In the genomic region with DNA sequence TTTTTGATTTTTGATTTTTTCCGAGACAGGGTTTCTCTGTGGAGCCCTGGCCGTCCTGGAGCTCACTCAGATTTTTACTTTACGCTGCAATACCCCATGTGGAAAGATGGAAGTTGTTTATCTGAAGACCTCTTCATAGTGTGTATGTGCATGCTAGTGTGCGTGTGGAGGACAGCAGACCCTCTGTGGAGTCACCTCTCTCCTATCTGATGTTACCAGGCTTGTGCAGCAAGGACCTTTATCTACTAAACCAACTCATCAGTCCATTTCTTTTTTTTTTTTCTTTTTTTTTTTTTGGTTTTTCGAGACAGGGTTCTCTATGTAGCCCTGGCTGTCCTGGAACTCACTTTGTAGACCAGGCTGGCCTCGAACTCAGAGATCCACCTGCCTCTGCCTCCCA, we compare ENCODE assay signal across 36 mouse cellular contexts. TPM values are rescaled to one million over a fixed set of nuclear protein-coding genes. Genes with fewer than 3 reads are reported as not detected.
A peak's percentile ranks its signal among the peaks of the same experiment; 100 is the strongest.
DNase-seq lines count a peak whose midpoint lies in the region; ATAC-seq and TF ChIP-seq lines count a peak whose summit lies in the region.
"Had no signal": no experiment of that assay in that cellular context is flagged by ENCODE, and none has a peak within 500 bp of the region (broad histone marks: within the 10 kb centered on the region; RNA-seq: fewer than 3 reads in every experiment).

No protein-coding gene starts in this region.

- no peak overlapping the region for H3K4me3 ChIP-seq in G1E (ENCODE audit: low read depth, low read length)
- H3K4me3 ChIP-seq in liver, embryonic 11.5 days (ENCODE audit: low read depth, low read length), result no peak overlapping the region
- no peak overlapping the region for H3K4me3 ChIP-seq in liver, embryonic 14.5 days (ENCODE audit: insufficient read depth in 1 of 2, low read depth in 2 of 2, low read length in 2 of 2)
- no peak overlapping the region for H3K4me3 ChIP-seq in kidney, embryonic 16.5 days (ENCODE audit: low read length)
- H3K4me3 ChIP-seq: embryonic facial prominence, embryonic 12.5 days; embryonic facial prominence, embryonic 15.5 days; gastrocnemius, adult 2 months; heart, adult 2 months; heart, embryonic 10.5 days; heart, embryonic 13.5 days had no signal

- no peak overlapping the region for H3K27ac ChIP-seq in liver, embryonic 11.5 days (ENCODE audit: low read depth, low read length)
- no peak overlapping the region for H3K27ac ChIP-seq in liver, embryonic 14.5 days
- H3K27ac ChIP-seq in kidney, embryonic 16.5 days (ENCODE audit: low read length), result no peak overlapping the region
- H3K27ac ChIP-seq: embryonic facial prominence, embryonic 12.5 days; embryonic facial prominence, embryonic 15.5 days; gastrocnemius, adult 2 months; heart, adult 2 months; heart, embryonic 10.5 days; heart, embryonic 13.5 days; hindbrain, embryonic 14.5 days had no signal

- no peak overlapping the region for H3K9ac ChIP-seq in liver, embryonic 11.5 days (ENCODE audit: low read depth, low read length)
- H3K9ac ChIP-seq in liver, embryonic 14.5 days (replicated peaks), result no peak overlapping the region; the same call in 1 of the 2 replicates
- H3K9ac ChIP-seq in kidney, embryonic 16.5 days (replicated peaks; ENCODE audit: low read length), result no peak overlapping the region
- H3K9ac ChIP-seq: embryonic facial prominence, embryonic 12.5 days; embryonic facial prominence, embryonic 15.5 days; forebrain, postnatal 0 days; heart, embryonic 13.5 days; hindbrain, embryonic 14.5 days had no signal

- no peak for DNase-seq in G1E (ENCODE audit: low spot score)
- DNase-seq in liver, embryonic 11.5 days (ENCODE audit: low spot score), result no peak
- DNase-seq in liver, embryonic 14.5 days (ENCODE audit: low read depth in 3 of 3, low spot score in 3 of 3), result no peak
- DNase-seq in thymus, postnatal 0 days (ENCODE audit: low spot score), result no peak
- no peak for DNase-seq in left cerebral cortex, postnatal 36 days (ENCODE audit: low spot score in 2 of 2)
- DNase-seq: adrenal gland, adult 2 months; adrenal gland, postnatal 14 days; cerebellum, adult 11 months; cerebellum, adult 2 months; cerebellum, adult 9-11 months; cerebellum, postnatal 25 days; forebrain, postnatal 0 days; gastrocnemius, adult 2 months; gastrocnemius, postnatal 14 days; heart, adult 2 months; heart, postnatal 14 days; heart, postnatal 4 days had no signal

- no peaks in the 10 kb centered on the region for H3K9me3 ChIP-seq in G1E (replicated peaks)
- H3K9me3 ChIP-seq in liver, embryonic 11.5 days (ENCODE audit: control insufficient read depth, low read length), result no peaks in the 10 kb centered on the region
- no peaks in the 10 kb centered on the region for H3K9me3 ChIP-seq in liver, embryonic 14.5 days (ENCODE audit: control insufficient read depth, low read length)
- H3K9me3 ChIP-seq in kidney, embryonic 16.5 days (ENCODE audit: low read length), result no peaks in the 10 kb centered on the region
- H3K9me3 ChIP-seq: embryonic facial prominence, embryonic 12.5 days; embryonic facial prominence, embryonic 15.5 days; heart, embryonic 10.5 days; heart, embryonic 13.5 days had no signal

- no peaks in the 10 kb centered on the region for H3K27me3 ChIP-seq in G1E (ENCODE audit: insufficient read depth, low read length)
- no peaks in the 10 kb centered on the region for H3K27me3 ChIP-seq in liver, embryonic 11.5 days (replicated peaks; ENCODE audit: control insufficient read depth, insufficient read depth, low read length)
- no peaks in the 10 kb centered on the region for H3K27me3 ChIP-seq in liver, embryonic 14.5 days (ENCODE audit: control insufficient read depth, insufficient read depth, low read length)
- H3K27me3 ChIP-seq in kidney, embryonic 16.5 days (ENCODE audit: insufficient read depth, low read length), result no peaks in the 10 kb centered on the region
- H3K27me3 ChIP-seq: embryonic facial prominence, embryonic 12.5 days; embryonic facial prominence, embryonic 15.5 days; heart, embryonic 13.5 days had no signal

- H3K4me2 ChIP-seq in liver, embryonic 11.5 days, result no peak overlapping the region
- no peak overlapping the region for H3K4me2 ChIP-seq in liver, embryonic 14.5 days (ENCODE audit: low read depth)
- H3K4me2 ChIP-seq in kidney, embryonic 16.5 days (replicated peaks; ENCODE audit: low read depth, low read length), result no peak overlapping the region
- H3K4me2 ChIP-seq: embryonic facial prominence, embryonic 12.5 days; embryonic facial prominence, embryonic 15.5 days; heart, embryonic 13.5 days; hindbrain, embryonic 14.5 days had no signal

- H3K4me1 ChIP-seq in G1E (ENCODE audit: insufficient read depth, low read depth, low read length), result peaks cover 27% of the 10 kb centered on the region
- H3K4me1 ChIP-seq in liver, embryonic 11.5 days (replicated peaks; ENCODE audit: control insufficient read depth, insufficient read depth, low read length), result peaks cover 5% of the 10 kb centered on the region
- H3K4me1 ChIP-seq in liver, embryonic 14.5 days (replicated peaks; ENCODE audit: control insufficient read depth in 2 of 2, insufficient read depth in 2 of 2, low read length in 1 of 2), result peaks cover 10 to 15% of the 10 kb centered on the region in 2 experiments
- H3K4me1 ChIP-seq in kidney, embryonic 16.5 days (ENCODE audit: insufficient read depth, low read length), result no peaks in the 10 kb centered on the region
- H3K4me1 ChIP-seq: embryonic facial prominence, embryonic 12.5 days; embryonic facial prominence, embryonic 15.5 days; heart, embryonic 10.5 days had no signal

- peak; percentile 63 for ATAC-seq in G1E (ENCODE audit: extremely low read depth, insufficient number of reproducible peaks, low FRiP score, poor library complexity, severe bottlenecking)
- peak; percentile 92 for ATAC-seq in liver, embryonic 11.5 days (replicated peaks; ENCODE audit: low FRiP score)
- ATAC-seq in liver, embryonic 14.5 days (ENCODE audit: insufficient read depth), result peak; percentile 79
- peak; percentile 74 for ATAC-seq in megakaryocyte progenitor cell, adult 5-6 weeks (replicated peaks; ENCODE audit: poor library complexity)
- ATAC-seq in monocyte, adult 5-6 weeks (replicated peaks; ENCODE audit: insufficient number of reproducible peaks, low FRiP score, low TSS enrichment, poor library complexity, severe bottlenecking), result no peak
- ATAC-seq in kidney, embryonic 16.5 days (ENCODE audit: low FRiP score, low TSS enrichment), result no peak
- ATAC-seq: CD4-positive, CD25-positive, alpha-beta regulatory T cell, adult 4 months; forebrain, embryonic 14.5 days; forebrain, postnatal 0 days had no signal

- WGBS in liver, embryonic 11.5 days, result 54% methylated on average over 6 of the region's 6 CpGs
- WGBS in liver, embryonic 14.5 days (ENCODE audit: insufficient replicate concordance), result 30% methylated on average over 6 of the region's 6 CpGs
- WGBS in kidney, embryonic 16.5 days, result 93% methylated on average over 6 of the region's 6 CpGs

- peak; percentile 34; the same call in 1 of the 2 replicates for TF ChIP-seq EP300 in liver, embryonic 14.5 days (IDR thresholded peaks at IDR 0.05; ENCODE audit: low read depth)

- no peak for TF ChIP-seq CTCF in G1E (IDR thresholded peaks at IDR 0.05; ENCODE audit: low read depth, low read length)
- TF ChIP-seq CTCF in liver, embryonic 14.5 days (IDR thresholded peaks at IDR 0.05; ENCODE audit: low read depth), result no peak

- H3K36me3 ChIP-seq in G1E (replicated peaks), result peaks cover 16% of the 10 kb centered on the region
- H3K36me3 ChIP-seq in liver, embryonic 11.5 days (ENCODE audit: control insufficient read depth, insufficient read depth, low read length), result no peaks in the 10 kb centered on the region
- H3K36me3 ChIP-seq in liver, embryonic 14.5 days (replicated peaks; ENCODE audit: control insufficient read depth, insufficient read depth, low read depth), result no peaks in the 10 kb centered on the region
- H3K36me3 ChIP-seq in kidney, embryonic 16.5 days (ENCODE audit: insufficient read depth, low read length), result no peaks in the 10 kb centered on the region
- H3K36me3 ChIP-seq: embryonic facial prominence, embryonic 12.5 days; embryonic facial prominence, embryonic 15.5 days had no signal

- intact Hi-C loops in left cerebral cortex, postnatal 36 days (cut with DNase I), result no loop called here

RNA-seq across cellular contexts. Expression of a gene that starts 28.3 kb away (rescaled TPM):
- total RNA-seq in G1E (2014; fragmentation: Nextera tagmentation) (56.1 and 68.9 TPM in 2 replicates), G1E (2017) (81.4 and 81.9 TPM in 2 replicates)
- polyA plus RNA-seq in G1E (2012), result 21.7 and 26.4 TPM in 2 replicates
- polyA plus RNA-seq in liver, embryonic 11.5 days (2014; fragmentation: Nextera tagmentation; extraction: Ambion mirVana), result 25.6 and 30.7 TPM in 2 replicates
- polyA plus RNA-seq in liver, embryonic 14.5 days (2012; rRNA removed), result 18.0 and 20.3 TPM in 2 replicates
- 24.3 and 27.2 TPM in 2 replicates for polyA plus RNA-seq in liver, embryonic 14.5 days (2014; fragmentation: Nextera tagmentation; extraction: Ambion mirVana)
- 31.2 and 32.4 TPM in 2 replicates for total RNA-seq in megakaryocyte progenitor cell, adult 5-6 weeks (2015)
- total RNA-seq in megakaryocyte progenitor cell, adult 5-6 weeks (2017), result 54.5 and 59.0 TPM in 2 replicates
- 89.9 to 98.0 TPM (median 96.8 TPM) in 3 replicates for total RNA-seq in monocyte, adult 5-6 weeks (2017)
- 27.1 and 27.4 TPM in 2 replicates for polyA plus RNA-seq in kidney, embryonic 16.5 days (2015; fragmentation: Nextera tagmentation; extraction: Ambion mirVana)
- polyA plus RNA-seq in thymus, postnatal 0 days (2015; fragmentation: Nextera tagmentation; extraction: Ambion mirVana), result 23.4 and 23.6 TPM in 2 replicates
- total RNA-seq in left cerebral cortex, postnatal 36 days (2021), result 10 to 100 TPM; 69.0 to 73.5 TPM

RNA-seq across cellular contexts. Expression of a gene that starts 53.5 kb away (rescaled TPM):
- total RNA-seq in G1E (2014; fragmentation: Nextera tagmentation) (not detected in 2 replicates), G1E (2017) (not detected in 2 replicates)
- polyA plus RNA-seq in G1E (2012), result not detected in 2 replicates
- not detected in 2 replicates for polyA plus RNA-seq in liver, embryonic 11.5 days (2014; fragmentation: Nextera tagmentation; extraction: Ambion mirVana)
- polyA plus RNA-seq in liver, embryonic 14.5 days (2012; rRNA removed), result not detected in 2 replicates
- not detected in 2 replicates for polyA plus RNA-seq in liver, embryonic 14.5 days (2014; fragmentation: Nextera tagmentation; extraction: Ambion mirVana)
- total RNA-seq in megakaryocyte progenitor cell, adult 5-6 weeks (2015), result not detected in 2 replicates
- not detected in 2 replicates for total RNA-seq in megakaryocyte progenitor cell, adult 5-6 weeks (2017)
- total RNA-seq in monocyte, adult 5-6 weeks (2017), result not detected in 3 replicates
- polyA plus RNA-seq in kidney, embryonic 16.5 days (2015; fragmentation: Nextera tagmentation; extraction: Ambion mirVana), result not detected in 2 replicates
- polyA plus RNA-seq in thymus, postnatal 0 days (2015; fragmentation: Nextera tagmentation; extraction: Ambion mirVana), result not detected in 2 replicates
- total RNA-seq in left cerebral cortex, postnatal 36 days (2021), result not detected
- total RNA-seq: adrenal gland, adult 2 months; adrenal gland, postnatal 14 days; adrenal gland, postnatal 4 days; common myeloid progenitor, adult 5-6 weeks; ES-E14; forebrain, postnatal 0 days; gastrocnemius, adult 2 months; gastrocnemius, postnatal 14 days; granulocyte monocyte progenitor cell, adult 5-6 weeks; heart, adult 2 months; heart, postnatal 14 days; heart, postnatal 4 days had no signal
- polyA plus RNA-seq: adrenal gland, adult 2 months; C2C12; CD4-positive, CD25-positive, alpha-beta regulatory T cell, adult 4 months; cerebellum, adult 2 months; embryonic facial prominence, embryonic 12.5 days; embryonic facial prominence, embryonic 15.5 days; forebrain, embryonic 11.5 days; forebrain, embryonic 14.5 days; forebrain, postnatal 0 days; frontal cortex, adult 2 months; heart, adult 2 months; heart, embryonic 10.5 days; heart, embryonic 13.5 days; heart, embryonic 16.5 days; hindbrain, embryonic 11.5 days; hindbrain, embryonic 14.5 days had no signal

Comparison
In these comparisons a context has a peak if more than half of its experiments do, and no peak if none do; other contexts are left out.
1. ATAC-seq: peak in G1E (single experiment), liver, embryonic 11.5 days (single experiment), liver, embryonic 14.5 days (single experiment) and megakaryocyte progenitor cell, adult 5-6 weeks (single experiment); none in monocyte, adult 5-6 weeks (single experiment) and kidney, embryonic 16.5 days (single experiment).